Mouse (Mus musculus) thymus, adult 2 months (tissue): Measurements from ENCODE around the gene Tra2b. TPM values are rescaled to one million over a fixed set of nuclear protein-coding genes. Genes with fewer than 3 reads are reported as not detected.
"Not testable (repeated sequence)": the region's sequence is repeated elsewhere in the genome, so short reads cannot be mapped to it uniquely, and the experiment has no call there.

ENCODE experiments used
- DNase-seq: peaks from one replicate; pipeline ENCODE4 v3.0.0; 2021
- H3K27ac ChIP-seq: fragments of 200-500 bp; 2 replicates; pipeline ENCODE4 v1.5.1; 2012; ENCODE audit warnings: low read length, control low read depth; ENCODE audit not compliant: control insufficient read depth, insufficient read depth
- H3K27me3 ChIP-seq: fragments of 200-500 bp; 2 replicates; pipeline ENCODE4 v1.6.1; 2012; ENCODE audit warnings: mild to moderate bottlenecking, low read length, moderate library complexity, mixed read lengths; ENCODE audit not compliant: control insufficient read depth, insufficient read depth
- H3K36me3 ChIP-seq: fragments of 200-500 bp; 2 replicates; pipeline ENCODE4 v1.6.1; 2012; ENCODE audit warnings: mild to moderate bottlenecking, low read length, moderate library complexity; ENCODE audit not compliant: control insufficient read depth, insufficient read depth
- H3K4me1 ChIP-seq: fragments of 200-500 bp; replicated peaks from 2 replicates; pipeline ENCODE4 v1.6.1; 2012; ENCODE audit warnings: low read length; ENCODE audit not compliant: control insufficient read depth, insufficient read depth
- H3K4me3 ChIP-seq: fragments of 200-500 bp; 2 replicates; pipeline ENCODE4 v1.5.1; 2012; ENCODE audit warnings: mild to moderate bottlenecking, low read length, control low read depth, moderate library complexity; ENCODE audit not compliant: control insufficient read depth, insufficient read depth
- CTCF ChIP-seq: fragments of 200-500 bp; IDR thresholded peaks from 2 replicates; pipeline ENCODE4 v1.5.1; 2012; ENCODE audit warnings: mild to moderate bottlenecking, control low read depth, low read length, moderate library complexity, borderline replicate concordance; ENCODE audit not compliant: control insufficient read depth, poor library complexity, insufficient read depth; ENCODE audit errors: extremely low read depth
- POLR2A ChIP-seq: fragments of 200-500 bp; IDR thresholded peaks from 2 replicates; pipeline ENCODE4 v1.6.1; 2012; ENCODE audit warnings: mild to moderate bottlenecking, low read length, control low read depth, moderate library complexity; ENCODE audit not compliant: control insufficient read depth, poor library complexity, insufficient read depth; ENCODE audit errors: extremely low read depth
- WGBS: fragments of 180-500 bp; shearing (Covaris S2); methylation state at CpG from one replicate; pipeline ENCODE4 v1.1.7; 2018; 5-methylcytosine and 5-hydroxymethylcytosine counted together
- polyA plus RNA-seq: library from polyadenylated mRNA; depleted of rRNA; stranded (reverse); fragments of >200 nt; gene quantifications from 2 replicates; pipeline ENCODE4 v1.2.3, GENCODE M21; 2012; rRNA removed

Tra2b gene
- polyA plus RNA-seq, result 67.9 and 70.4 TPM in 2 replicates

DNA sequence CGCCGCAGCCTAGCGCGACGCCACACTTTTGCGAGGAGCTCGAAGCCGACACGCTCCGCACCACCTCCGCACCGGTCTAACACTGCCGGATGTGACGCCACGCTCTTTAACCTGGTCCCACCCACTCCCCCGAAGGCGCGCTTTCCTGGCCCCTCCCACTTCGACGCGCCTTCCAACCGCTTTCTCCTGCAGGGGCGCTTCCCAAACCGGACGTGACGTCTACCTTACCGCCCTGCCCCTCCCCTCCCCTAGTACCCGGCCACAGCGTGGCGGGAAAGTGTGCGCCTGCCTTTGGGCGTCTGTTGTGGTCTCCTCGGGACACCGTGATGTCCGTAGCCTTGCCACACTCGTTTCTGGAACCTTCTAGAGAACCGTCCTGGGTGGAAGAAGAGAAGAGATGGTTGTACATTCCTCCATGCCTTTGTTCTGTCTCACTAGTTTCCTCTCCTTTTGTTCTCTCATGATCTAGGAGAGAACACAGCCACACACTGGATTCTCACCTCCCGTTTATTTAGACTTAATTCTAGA, at the start of gene Tra2b:
Tra2b (minus strand) TSS at position 157 of the 528 bp plus-strand sequence.
- DNase-seq, result peak; percentile 96
- WGBS, result under 1% methylated on average over 38 of the region's 38 CpGs
- Histone ChIP-seq H3K36me3 (no peaks in the 10 kb centered on the region), H3K27me3 (no peaks in the 10 kb centered on the region), H3K27ac (peak within 1 kb of the TSS; percentile 90), H3K4me1 (peaks cover 6% of the 10 kb centered on the region), H3K4me3 (peak within 1 kb of the TSS; percentile 96)
- peak; percentile 35; the same call in 1 of the 2 replicates for TF ChIP-seq CTCF
- TF ChIP-seq POLR2A, result peak; percentile 98

DNA sequence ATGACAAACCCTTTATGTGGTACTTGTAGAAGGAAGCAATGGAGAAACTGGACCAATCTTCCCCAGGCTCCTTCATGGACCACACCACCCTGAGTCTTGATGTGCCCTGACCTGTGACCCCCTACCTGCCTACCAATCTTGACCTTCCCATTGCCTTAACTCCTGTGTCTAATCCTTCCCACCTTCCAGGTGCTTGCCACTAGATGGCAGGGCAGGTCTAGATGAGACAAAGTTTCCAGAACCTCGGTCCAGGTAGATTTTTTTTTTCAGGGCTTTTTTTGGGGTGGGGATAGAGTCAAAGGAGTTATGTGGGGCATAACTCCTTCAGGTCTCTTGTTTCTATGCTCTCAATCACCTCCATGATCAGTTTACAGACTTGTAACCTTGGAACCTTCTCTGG, 44.8 kb upstream of the Tra2b start:
- Histone ChIP-seq H3K4me1 (no peaks in the 10 kb centered on the region), H3K27me3 (no peaks in the 10 kb centered on the region), H3K4me3 (no peak overlapping the region), H3K36me3 (no peaks in the 10 kb centered on the region), H3K27ac (no peak overlapping the region)
- peak; percentile 33 for DNase-seq
- 8% methylated on average over 1 of the region's 1 CpGs for WGBS
- TF ChIP-seq CTCF (no peak), POLR2A (no peak)

DNA sequence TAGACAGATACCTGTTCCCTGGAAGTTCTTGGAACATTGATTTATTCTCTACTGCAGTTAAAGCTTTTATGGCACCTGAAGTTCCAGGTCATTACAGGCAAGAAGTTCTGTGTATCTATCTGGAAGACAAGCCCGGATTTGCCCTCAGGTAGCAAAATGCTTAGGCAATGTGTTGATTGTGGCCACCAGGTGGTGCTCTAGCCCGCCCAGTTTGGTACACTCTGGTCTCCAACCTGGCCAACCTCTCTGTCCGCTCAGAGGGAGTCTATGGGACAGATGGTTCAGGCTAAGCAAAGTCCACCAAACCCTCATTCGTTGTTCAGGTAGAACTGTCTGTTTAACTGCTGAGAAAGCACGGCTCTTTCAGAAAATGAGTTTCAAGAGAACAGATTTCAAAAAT, 36.8 kb upstream of the Tra2b start:
- TF ChIP-seq POLR2A, result no peak
- peak; percentile 76; the same call in 1 of the 2 replicates for TF ChIP-seq CTCF
- 32% methylated on average over 5 of the region's 5 CpGs for whole genome bisulfite sequencing
- peak; percentile 69 for DNase-seq
- Histone ChIP-seq H3K27me3 (no peaks in the 10 kb centered on the region), H3K4me3 (no peak overlapping the region), H3K4me1 (no peaks in the 10 kb centered on the region), H3K36me3 (no peaks in the 10 kb centered on the region), H3K27ac (no peak overlapping the region)

DNA sequence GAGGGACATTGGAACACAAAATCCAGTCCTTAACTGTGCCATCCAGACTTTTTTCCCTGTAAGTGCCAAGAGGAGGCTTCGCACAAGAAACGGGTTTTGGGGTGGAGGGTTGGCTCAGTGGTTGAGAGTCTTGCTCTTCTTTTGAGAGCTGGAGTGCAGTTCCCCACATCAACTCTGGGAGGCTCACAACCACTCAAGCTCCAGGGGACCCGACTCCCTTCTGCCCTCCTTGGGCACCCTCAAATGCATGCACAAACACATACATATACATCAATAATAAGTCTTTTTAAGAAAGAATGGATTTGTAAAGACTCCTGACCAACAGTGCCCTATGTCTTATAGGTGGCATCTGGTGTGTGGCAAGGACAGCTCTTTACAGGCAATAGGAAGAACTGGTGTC, 35.6 kb upstream of the Tra2b start:
- H3K36me3 ChIP-seq, result no peaks in the 10 kb centered on the region
- H3K27ac ChIP-seq, result no peak overlapping the region
- 46% methylated on average over 3 of the region's 3 CpGs for WGBS
- peak; percentile 8 for DNase-seq
- no peaks in the 10 kb centered on the region for H3K4me1 ChIP-seq
- no peak overlapping the region for H3K4me3 ChIP-seq
- no peaks in the 10 kb centered on the region for H3K27me3 ChIP-seq
- TF ChIP-seq POLR2A (no peak), CTCF (no peak)

DNA sequence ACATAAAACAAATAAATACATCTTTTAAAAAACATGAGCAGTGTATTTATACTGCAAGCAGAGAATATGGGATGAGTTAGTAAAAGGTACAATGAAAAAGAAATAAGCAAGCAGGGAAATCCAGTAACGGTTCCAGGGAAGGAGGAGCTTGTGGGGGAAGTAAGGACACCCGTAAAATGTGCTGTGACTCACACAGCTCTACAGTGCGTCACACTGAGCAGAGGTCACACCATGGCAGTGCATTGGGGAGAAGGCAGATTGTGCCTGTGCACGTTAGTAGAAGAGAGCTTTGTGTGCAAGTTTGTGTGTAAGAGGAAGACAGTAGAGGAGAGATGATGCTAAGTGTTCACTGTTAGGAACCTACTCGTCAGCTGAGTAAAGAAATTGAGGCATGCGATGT, 31.1 kb upstream of the Tra2b start:
- Histone ChIP-seq H3K4me1 (no peaks in the 10 kb centered on the region), H3K36me3 (no peaks in the 10 kb centered on the region), H3K27ac (no peak overlapping the region), H3K4me3 (no peak overlapping the region), H3K27me3 (no peaks in the 10 kb centered on the region)
- no peak for DNase-seq
- 75% methylated on average over 6 of the region's 6 CpGs for WGBS
- TF ChIP-seq CTCF, result no peak
- TF ChIP-seq POLR2A, result no peak

DNA sequence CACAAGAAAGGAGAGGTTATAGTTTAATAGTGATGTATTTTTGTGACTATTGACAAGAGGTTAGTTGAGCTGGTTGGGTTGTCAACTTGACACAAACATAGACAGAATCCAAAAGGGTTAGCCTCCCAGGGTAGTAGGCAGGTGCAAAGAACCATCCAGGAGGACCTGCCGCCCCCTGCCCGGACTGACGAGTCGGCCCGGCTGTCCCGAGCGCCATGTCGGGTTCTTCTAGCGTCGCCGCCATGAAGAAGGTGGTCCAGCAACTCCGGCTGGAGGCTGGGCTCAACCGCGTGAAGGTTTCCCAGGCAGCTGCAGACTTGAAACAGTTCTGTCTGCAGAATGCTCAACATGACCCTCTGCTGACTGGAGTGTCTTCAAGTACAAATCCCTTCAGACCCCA, 29.0 kb upstream of the Tra2b start:
- 96% methylated on average over 14 of the region's 14 CpGs for WGBS
- DNase-seq, result not testable (repeated sequence)

DNA sequence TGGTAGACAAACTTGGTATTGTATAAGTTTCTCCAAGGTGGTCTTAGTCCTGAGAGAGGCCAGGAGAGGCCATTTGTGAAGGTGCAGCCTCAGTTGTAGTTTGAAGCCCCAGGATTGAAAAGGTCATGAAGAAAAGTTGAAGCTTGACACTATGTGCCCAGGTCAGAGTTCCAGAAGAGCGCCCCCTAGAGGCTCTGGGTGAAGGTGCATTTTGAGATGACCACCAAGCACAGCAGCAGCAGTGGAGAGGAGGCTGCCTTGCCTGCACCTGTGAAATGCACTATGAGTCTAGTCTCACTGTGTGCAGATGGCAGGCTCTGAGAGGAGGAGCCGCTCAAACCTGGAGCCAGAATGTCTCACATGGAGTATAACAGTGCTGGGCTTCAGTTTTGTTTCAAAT, 27.8 kb upstream of the Tra2b start:
- peak; percentile 49; the same call in 1 of the 2 replicates for TF ChIP-seq CTCF
- no peak for TF ChIP-seq POLR2A

More for the DNA sequence above, 29.0 kb upstream of the Tra2b start:
- not testable (repeated sequence) for H3K4me1 ChIP-seq, H3K27me3 ChIP-seq, H3K4me3 ChIP-seq, H3K36me3 ChIP-seq, H3K27ac ChIP-seq

More for the DNA sequence above, 27.8 kb upstream of the Tra2b start:
- DNase-seq, result peak; percentile 21
- WGBS, result 76% methylated on average over 2 of the region's 2 CpGs
- no peaks in the 10 kb centered on the region for H3K27me3 ChIP-seq
- no peaks in the 10 kb centered on the region for H3K36me3 ChIP-seq
- no peaks in the 10 kb centered on the region for H3K4me1 ChIP-seq
- H3K27ac ChIP-seq, result no peak overlapping the region
- no peak overlapping the region for H3K4me3 ChIP-seq
